Mouse (Mus musculus) thymus, postnatal 4 days (tissue): ENCODE measurements around the gene Pou5f2.

Experiments
- DNase-seq: peaks from one replicate; pipeline ENCODE4 v3.0.0; 2021

Pou5f2 gene

DNA sequence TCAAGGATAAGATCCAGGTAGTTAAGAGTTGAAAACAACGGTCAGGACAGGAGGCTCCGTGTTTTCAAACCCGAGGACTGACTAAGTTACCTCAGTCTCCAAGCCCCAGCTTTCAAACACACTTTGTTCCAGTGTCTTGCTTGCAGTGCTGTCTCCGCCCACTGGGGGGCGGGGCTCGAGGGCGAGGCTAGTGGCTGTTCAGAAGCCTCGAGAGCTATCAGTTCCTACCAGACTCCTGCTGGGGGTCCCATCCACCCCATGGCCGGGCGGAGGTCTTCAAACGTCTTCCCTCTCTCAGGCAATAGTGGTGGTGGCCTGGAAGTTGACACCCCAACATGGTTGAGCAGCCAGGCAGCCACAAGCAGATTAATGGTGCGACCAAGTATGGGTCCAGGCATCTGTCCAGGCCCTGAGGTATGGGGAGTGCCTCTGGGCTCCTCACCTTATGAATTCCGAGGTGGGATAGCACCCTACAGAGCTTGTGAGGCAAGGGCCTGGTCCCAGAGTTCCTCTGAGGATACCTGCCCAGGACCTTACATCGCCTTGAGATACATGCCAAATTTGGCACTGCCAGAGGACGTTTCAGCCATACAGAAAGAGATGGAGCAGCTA lies at the start of gene Pou5f2:
Gene Pou5f2 (plus strand): TSS at position 220 of the 612 bp plus-strand sequence.
- DNase-seq, result peak; percentile 63

DNA sequence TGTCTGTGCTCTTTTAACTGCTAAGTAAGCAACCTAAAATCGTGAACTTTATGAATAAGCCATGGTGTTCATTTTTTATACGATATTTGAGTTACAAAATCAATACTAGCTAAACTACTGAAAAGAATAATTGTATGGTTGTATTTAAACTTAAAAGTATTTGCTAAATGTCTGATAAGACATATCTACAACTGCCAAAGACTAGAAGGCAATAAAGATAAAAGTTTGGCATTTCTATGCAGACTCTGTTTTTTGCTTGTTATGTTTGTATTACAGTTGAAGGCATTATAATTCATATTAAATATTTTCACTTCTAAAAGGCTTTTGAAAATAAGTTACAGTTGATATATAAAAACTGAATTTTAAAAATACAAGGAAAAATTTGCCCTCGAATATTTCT lies 48.5 kb upstream of the Pou5f2 start:
- DNase-seq, result no peak

DNA sequence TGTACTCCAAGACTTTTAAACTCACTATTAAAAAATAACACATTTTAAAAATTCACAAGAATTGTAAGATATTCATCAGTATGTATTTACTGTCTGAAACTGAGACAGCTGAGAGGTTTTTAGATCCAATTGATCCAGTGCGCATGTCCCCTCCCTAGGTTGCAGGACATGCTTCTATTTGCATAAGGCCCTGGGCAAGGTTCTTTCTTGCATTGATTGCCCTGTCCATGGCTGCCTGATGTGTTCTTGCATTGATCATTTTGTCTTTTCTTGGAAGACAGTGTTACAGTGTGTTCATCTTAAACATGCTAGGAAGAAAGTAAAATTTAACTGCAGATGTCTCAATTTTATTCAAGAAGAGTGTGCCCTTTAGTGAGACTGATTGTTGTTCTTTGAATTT lies 47.6 kb upstream of the Pou5f2 start:
- DNase-seq, result no peak

DNA sequence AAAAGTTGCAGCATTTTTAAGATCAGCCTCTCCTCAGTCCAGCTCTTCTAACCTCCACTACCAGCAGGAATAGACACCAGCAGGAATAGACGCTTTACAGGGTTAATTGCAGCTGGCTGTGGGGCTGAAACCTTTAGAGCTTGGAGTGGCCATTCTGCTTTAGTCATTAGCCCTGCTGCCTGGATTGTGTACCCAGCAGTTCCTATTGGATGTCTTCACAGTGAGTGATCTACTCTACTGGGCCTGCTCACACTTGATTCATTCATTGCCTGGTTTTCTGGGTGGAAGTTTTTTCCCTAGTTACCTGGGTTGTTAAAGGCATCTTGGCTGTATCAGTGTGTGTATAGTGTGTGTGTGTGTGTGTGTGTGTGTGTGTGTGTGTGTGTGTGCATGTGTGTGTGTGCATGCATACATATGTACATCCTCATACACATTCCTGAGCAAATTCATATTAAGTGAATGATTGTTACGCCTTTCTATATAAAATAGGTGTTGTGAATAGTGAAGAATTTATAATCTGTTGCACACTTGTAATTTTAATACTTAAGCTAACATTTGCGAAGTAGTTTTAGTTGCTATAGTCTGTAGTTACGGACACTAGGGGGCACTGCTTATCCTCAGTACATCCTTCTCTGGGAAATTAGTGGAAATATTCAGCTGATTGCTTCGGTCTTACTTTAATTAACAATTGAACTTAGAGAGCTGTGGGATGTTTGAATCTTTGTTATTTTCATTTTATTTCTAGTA lies 42.4 kb upstream of the Pou5f2 start:
- peak; percentile 19 for DNase-seq

DNA sequence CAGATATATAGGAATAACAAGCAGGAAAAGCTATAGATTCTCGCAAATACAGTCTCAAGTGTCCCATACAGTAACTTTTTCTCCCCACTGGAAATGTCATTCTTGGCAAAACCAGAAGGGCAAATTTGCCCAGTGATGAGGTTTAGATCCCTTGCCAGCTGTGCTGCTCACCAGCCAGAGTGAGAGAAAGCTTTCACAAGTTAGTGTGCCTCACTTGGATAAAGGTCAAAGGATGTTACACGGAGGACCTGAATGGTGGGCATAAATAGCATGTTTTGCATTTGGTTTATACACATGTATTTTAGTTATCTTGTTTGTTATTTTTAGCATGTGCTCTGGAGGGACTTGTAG lies 41.9 kb upstream of the Pou5f2 start:
- DNase-seq, result no peak

DNA sequence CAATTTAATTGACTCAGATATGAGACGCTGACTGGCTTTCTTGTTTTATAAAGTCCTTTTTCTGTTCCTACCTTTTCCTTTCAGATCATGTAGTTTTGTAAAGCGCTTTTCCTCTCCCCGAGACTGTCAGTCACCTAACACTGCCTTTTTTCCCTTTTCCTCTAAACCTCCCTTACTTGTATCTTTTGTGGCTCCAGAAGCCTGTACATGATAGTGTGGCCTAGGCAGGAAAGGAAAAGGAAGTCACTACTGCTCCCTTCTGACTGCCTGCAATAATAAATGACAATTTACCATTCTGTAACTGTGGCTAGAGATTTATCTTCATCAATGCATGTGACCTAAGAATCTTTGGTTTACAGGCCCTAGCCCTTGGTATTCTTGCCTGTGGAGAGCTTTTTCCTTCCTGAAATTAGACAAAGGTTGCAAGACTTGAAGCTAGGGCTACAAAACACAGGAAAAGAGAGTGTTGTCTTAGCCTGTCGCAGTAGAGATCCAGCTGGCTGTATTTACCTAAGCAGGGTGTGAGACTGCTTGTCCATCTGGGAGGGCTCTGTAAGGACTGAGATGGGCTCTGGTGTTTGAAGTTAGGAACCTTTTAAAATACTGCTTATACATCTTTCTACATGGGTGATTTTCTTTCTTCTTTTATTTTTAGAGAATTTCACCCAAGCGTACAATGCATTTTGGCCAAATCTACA lies 33.4 kb upstream of the Pou5f2 start:
- DNase-seq, result no peak

DNA sequence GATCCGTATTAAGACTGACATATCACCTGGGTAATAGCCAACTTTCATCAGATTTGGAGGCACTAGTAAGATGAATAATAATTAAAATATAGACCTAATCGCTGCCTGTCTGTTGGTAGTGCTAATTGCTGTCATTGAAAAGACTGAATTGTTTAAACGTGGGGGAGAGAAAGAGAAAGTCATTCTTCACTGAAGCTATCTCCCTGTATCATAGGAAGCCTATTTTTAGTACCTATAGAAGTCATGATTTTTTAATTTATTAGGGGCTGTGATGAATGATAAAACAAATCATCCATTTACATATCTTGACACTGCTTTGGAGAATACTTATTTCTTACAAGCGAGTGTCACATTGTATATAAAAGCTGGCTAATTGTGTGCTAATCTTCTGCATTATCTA lies 20.1 kb upstream of the Pou5f2 start:
- no peak for DNase-seq

DNA sequence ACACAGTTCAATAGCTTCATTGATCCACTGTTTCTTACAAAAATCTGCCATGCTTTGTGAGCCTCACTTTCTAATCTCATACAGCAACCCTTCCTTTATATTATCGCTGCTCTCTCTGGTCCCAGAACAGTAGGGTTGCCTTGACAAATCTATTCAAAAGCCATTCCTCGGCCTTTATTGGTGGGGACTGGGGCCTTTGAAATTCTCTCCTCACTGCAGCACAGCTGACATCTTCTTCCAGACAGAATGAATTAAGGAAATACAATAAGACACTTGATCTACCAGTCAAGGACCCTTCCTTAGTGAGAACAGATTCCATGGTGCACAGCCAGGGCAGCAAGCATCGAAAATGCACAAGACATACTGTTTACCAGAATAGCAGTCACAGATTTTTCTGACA lies 19.4 kb upstream of the Pou5f2 start:
- no peak for DNase-seq

DNA sequence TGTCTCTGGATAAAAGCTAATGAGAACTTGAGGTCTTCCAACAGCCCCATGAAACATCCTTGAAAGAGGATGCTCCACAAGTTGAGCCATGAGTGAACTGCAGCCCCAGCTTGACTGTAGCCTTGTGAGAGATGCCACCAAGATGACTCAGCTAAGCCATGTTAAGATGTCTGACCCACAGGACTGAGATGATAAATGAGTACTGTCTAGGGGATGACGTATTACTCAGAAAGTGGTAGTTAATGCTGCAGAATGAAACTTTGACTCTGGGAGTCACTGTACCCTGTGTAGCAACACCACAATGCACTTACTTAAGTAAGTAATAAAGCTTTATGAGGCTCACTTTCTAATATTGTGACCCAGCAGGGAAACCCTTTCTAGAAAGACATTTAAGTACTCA lies 14.5 kb upstream of the Pou5f2 start:
- DNase-seq, result no peak

DNA sequence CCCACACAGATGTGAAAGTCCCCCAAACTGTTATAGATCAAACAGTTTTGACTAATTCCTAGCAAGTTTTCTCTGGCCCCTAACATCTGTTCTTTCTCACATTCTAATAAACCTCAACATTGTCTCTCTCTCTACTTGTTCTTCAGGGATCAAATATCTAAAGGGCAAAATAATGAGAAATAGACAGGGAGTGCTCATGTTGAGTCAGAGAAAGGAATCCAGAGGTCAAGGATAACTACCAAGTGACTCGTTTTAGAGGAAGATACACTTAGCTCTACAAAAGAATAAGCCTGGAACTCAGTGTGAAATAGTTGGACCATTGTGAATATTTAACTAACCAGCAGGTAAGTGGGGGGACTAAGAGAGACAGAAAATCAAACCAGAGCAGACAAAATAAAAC lies 8.1 kb downstream of the Pou5f2 start:
- DNase-seq, result no peak

DNA sequence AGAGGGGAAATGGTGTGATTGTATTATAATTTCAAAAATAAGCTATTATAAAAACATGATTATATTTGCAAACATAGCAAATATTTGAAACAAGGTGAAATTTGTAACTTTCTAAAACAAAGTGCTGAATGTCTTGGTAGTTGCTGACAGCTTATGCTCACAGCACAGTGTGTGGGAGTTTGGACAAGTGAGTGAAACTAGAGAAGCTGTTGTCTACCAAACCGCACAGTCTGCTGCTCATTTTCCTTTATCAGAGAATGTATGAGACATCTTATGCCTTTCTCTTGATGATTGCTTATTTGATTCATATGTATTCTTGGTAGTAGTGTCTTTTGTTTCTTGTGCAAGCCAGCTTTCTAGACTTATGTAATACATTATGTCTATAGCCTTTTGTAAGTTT lies 12.5 kb downstream of the Pou5f2 start:
- DNase-seq, result no peak

DNA sequence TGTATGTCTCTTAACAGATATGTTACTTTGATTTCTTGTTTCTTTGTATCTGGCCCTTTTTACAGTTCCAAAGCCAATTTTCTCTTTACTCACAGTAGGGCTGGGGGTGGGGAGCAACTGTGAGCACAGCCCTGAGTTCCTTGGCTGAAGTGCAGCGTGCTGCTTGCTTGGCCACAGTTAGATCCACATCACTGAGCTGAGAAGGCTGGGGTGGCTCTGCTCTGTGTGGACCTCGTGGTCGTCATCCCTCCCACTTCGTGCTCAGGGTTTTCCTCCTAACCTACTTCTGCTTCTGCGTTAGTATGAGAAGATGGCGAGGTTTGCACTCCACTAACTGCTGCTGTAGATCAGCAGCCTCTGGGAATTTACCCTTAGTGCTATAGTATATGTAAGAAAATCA lies 18.5 kb downstream of the Pou5f2 start:
- DNase-seq, result no peak

DNA sequence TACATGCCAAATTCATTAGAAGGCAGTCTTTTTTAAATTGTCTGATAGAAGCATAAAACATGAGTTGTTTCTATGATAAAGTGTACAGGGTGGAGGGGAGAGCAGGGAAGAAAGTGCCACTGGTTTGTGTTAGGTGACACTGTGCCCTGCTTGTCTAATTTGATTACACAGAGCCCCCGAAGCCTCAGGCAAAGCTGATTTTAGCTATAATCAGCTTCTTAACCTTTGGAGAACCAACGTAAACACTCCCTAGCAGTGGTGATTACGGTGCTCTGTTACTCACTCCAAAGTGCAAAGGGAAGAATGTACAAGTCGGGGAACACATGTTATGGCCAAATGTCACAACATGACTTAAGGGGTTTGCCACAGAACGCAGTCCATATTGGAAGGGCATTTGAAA lies 20.4 kb downstream of the Pou5f2 start:
- DNase-seq, result no peak
